Mouse (Mus musculus): Measurements from ENCODE around the gene Ppp1ca. TPM values are rescaled to one million over a fixed set of nuclear protein-coding genes. Genes with fewer than 3 reads are reported as not detected.

Gene Ppp1ca
- 1,050 and 1,120 TPM in 2 replicates for polyA plus RNA-seq (2015; fragmentation: Nextera tagmentation; extraction: Ambion mirVana)

DNA sequence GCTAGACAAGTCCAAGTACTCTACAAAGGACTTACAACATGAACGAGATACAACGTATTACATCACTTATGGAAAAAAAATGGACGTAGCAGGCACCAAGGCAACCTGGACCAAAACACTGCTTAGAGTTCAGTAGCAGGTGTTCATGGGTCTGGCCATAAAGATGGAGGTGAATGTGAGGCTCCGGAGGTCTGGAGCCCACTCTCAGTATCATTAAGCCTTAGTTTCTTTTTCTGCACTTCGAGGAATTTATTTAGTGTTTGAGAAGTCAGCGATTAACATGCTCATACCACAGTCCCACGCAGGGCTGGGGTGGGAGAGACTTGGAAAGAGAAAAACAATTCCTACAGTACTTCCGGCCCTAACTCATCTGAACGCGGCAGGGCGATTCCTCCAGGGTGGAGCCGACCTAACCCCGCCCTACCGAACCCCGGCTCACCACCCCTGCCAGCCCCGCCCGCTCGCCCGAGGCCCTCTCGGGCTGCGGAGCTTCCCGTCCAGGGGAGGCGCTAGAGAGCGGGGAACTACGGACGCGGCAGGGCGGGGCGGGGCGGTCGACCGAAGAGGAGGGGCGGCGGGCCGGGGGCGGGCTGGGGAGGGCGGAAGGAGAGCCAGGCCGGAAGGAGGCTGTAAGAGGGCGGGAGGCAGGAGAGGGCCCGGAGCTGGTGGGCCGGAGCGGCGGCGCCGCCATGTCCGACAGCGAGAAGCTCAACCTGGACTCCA is at the start of gene Ppp1ca:
TSS of gene Ppp1ca (plus strand) at position 538 of the 723 bp plus-strand sequence.
- Histone ChIP-seq H3K4me3 (ENCODE audit: low read length) (peak within 1 kb of the TSS; percentile 83), H3K36me3 (ENCODE audit: insufficient read depth, low read length) (peaks cover 33% of the 10 kb centered on the region), H3K4me1 (ENCODE audit: insufficient read depth, low read length) (peaks cover 47% of the 10 kb centered on the region), H3K9ac (replicated peaks; ENCODE audit: low read length) (peak within 1 kb of the TSS; percentile 96), H3K9me3 (ENCODE audit: low read length) (no peaks in the 10 kb centered on the region), H3K27ac (ENCODE audit: low read length) (peak within 1 kb of the TSS; percentile 97), H3K4me2 (replicated peaks; ENCODE audit: low read depth, low read length) (peak within 1 kb of the TSS; percentile 91), H3K27me3 (ENCODE audit: insufficient read depth, low read length) (no peaks in the 10 kb centered on the region)
- 3% methylated on average over 32 of the region's 47 CpGs for WGBS
- ATAC-seq (ENCODE audit: low FRiP score, low TSS enrichment): peak; percentile 95

DNA sequence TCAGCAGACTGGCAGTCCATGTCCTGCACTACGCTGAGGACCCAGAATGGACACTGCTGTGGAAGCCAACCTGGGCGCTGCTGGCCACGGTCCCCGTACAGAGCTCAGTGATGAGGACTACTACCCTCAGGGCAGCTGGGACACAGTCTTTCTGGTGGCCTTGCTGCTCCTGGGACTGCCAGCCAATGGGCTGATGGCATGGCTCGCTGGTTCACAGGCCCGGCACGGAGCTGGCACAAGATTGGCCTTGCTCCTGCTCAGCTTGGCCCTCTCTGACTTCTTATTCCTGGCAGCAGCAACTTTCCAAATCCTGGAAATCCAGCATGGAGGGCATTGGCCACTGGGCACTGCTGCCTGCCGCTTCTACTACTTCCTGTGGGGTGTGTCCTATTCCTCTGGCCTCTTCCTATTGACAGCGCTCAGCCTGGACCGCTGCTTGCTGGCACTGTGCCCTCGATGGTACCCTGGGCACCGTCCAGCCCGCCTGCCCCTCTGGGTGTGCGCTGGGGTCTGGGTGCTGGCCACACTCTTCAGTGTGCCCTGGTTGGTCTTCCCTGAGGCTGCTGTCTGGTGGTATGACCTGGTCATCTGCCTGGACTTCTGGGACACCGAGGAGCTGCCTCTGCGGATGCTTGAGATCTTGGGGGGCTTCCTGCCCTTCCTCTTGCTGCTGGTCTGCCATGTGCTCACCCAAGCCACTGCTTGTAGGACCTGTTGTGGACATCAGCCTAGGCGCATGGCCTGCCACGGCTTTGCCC is 49.3 kb upstream of the Ppp1ca start:
- WGBS: 89% methylated on average over 18 of the region's 18 CpGs
- H3K36me3 ChIP-seq (ENCODE audit: insufficient read depth, low read length): no peaks in the 10 kb centered on the region
- no peaks in the 10 kb centered on the region for H3K27me3 ChIP-seq (ENCODE audit: insufficient read depth, low read length)
- no peak for ATAC-seq (ENCODE audit: low FRiP score, low TSS enrichment)
- H3K27ac ChIP-seq (ENCODE audit: low read length): no peak overlapping the region
- no peak overlapping the region for H3K4me2 ChIP-seq (replicated peaks; ENCODE audit: low read depth, low read length)
- H3K4me1 ChIP-seq (ENCODE audit: insufficient read depth, low read length): 0 out of 2 replicates have a peak, but pooled peaks cover 3% of the 10 kb centered on the region
- H3K9me3 ChIP-seq (ENCODE audit: low read length): no peaks in the 10 kb centered on the region
- H3K4me3 ChIP-seq (ENCODE audit: low read length): no peak overlapping the region
- no peak overlapping the region for H3K9ac ChIP-seq (replicated peaks; ENCODE audit: low read length)

GRCm38 (mm10) chr19:4143759-4144268 is 48.1 kb upstream of the Ppp1ca start, which contains the start of gene Cabp4:
Cabp4 (minus strand) TSS chr19:4144033.
- H3K4me1 ChIP-seq (ENCODE audit: insufficient read depth, low read length): peaks cover 9% of the 10 kb centered on the region
- H3K27ac ChIP-seq (ENCODE audit: low read length): no peak within 1 kb of the TSS
- no peaks in the 10 kb centered on the region for H3K9me3 ChIP-seq (ENCODE audit: low read length)
- no peaks in the 10 kb centered on the region for H3K36me3 ChIP-seq (ENCODE audit: insufficient read depth, low read length)
- H3K9ac ChIP-seq (replicated peaks; ENCODE audit: low read length): no peak within 1 kb of the TSS
- WGBS: 77% methylated on average over 7 of the region's 7 CpGs
- H3K27me3 ChIP-seq (ENCODE audit: insufficient read depth, low read length): no peaks in the 10 kb centered on the region
- no peak within 1 kb of the TSS for H3K4me3 ChIP-seq (ENCODE audit: low read length)
- H3K4me2 ChIP-seq (replicated peaks; ENCODE audit: low read depth, low read length): no peak within 1 kb of the TSS
- no peak for ATAC-seq (ENCODE audit: low FRiP score, low TSS enrichment)

GRCm38 (mm10) chr19:4144550-4145498 is 47.0 kb upstream of the Ppp1ca start:
- H3K4me2 ChIP-seq (replicated peaks; ENCODE audit: low read depth, low read length): no peak overlapping the region
- no peak overlapping the region for H3K9ac ChIP-seq (replicated peaks; ENCODE audit: low read length)
- H3K27me3 ChIP-seq (ENCODE audit: insufficient read depth, low read length): no peaks in the 10 kb centered on the region
- ATAC-seq (ENCODE audit: low FRiP score, low TSS enrichment): no peak
- H3K36me3 ChIP-seq (ENCODE audit: insufficient read depth, low read length): no peaks in the 10 kb centered on the region
- H3K9me3 ChIP-seq (ENCODE audit: low read length): no peaks in the 10 kb centered on the region
- H3K27ac ChIP-seq (ENCODE audit: low read length): no peak overlapping the region
- no peak overlapping the region for H3K4me3 ChIP-seq (ENCODE audit: low read length)
- H3K4me1 ChIP-seq (ENCODE audit: insufficient read depth, low read length): peaks cover 19% of the 10 kb centered on the region
- 74% methylated on average over 16 of the region's 16 CpGs for WGBS

DNA sequence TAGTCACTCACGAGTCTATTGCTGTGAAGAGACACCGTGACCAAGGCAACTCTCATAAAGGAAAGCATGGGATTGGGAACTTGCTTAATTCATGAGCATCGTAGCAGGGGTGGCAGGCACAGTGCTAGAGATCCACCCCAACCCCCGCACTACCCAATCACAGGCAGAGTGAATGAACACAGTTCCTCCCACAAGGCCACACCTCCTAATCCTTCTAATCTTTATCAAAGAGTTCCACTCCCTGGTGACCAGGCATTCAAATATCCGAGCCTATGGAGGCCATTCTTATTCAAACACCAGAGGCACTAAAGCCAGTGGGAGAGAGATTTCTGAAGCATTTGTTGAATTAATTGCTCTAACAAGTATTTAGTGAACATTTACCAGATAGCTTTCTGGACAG is 45.9 kb upstream of the Ppp1ca start:
- Histone ChIP-seq H3K9ac (replicated peaks; ENCODE audit: low read length) (no peak overlapping the region), H3K4me2 (replicated peaks; ENCODE audit: low read depth, low read length) (no peak overlapping the region), H3K4me1 (ENCODE audit: insufficient read depth, low read length) (peaks cover 28% of the 10 kb centered on the region), H3K27ac (ENCODE audit: low read length) (no peak overlapping the region), H3K4me3 (ENCODE audit: low read length) (no peak overlapping the region), H3K9me3 (ENCODE audit: low read length) (no peaks in the 10 kb centered on the region), H3K36me3 (ENCODE audit: insufficient read depth, low read length) (peaks cover 4% of the 10 kb centered on the region; the same call in 1 of the 2 replicates), H3K27me3 (ENCODE audit: insufficient read depth, low read length) (no peaks in the 10 kb centered on the region)
- WGBS: 95% methylated on average over 5 of the region's 5 CpGs
- ATAC-seq (ENCODE audit: low FRiP score, low TSS enrichment): no peak

DNA sequence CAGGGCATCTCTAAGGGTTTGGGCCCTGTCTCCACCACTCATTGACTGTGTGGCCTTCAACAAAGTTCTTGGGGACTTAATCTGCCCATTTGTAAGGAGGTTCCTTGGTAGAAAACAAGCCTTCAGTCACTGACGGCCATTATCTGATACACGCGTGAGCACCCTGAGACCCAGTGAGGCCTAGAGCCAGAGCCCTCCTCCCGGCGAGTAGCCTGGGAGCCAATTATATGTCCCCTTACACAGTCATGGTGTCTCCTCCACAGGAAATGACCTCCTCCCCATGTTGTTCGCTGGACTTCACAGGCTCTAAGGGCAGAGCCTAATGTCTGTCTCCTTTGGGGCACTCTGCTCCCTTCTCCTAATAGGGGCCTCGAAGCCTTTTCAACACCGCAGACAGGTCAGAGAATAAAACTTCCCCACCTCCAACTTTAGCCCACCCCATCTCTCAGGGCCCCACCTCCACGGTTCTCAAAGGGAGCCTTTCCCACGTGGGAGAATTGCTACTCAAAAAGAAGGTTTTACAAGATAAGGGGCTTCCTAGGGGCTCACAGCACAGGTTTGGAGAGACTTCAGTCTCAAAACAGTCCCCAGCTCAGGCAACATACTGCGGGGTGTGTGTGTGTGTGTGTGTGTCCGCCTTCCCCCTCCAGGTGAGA is 45.4 kb upstream of the Ppp1ca start:
- Histone ChIP-seq H3K4me3 (ENCODE audit: low read length) (no peak overlapping the region), H3K36me3 (ENCODE audit: insufficient read depth, low read length) (peaks cover 8% of the 10 kb centered on the region), H3K9me3 (ENCODE audit: low read length) (no peaks in the 10 kb centered on the region), H3K9ac (replicated peaks; ENCODE audit: low read length) (no peak overlapping the region), H3K27me3 (ENCODE audit: insufficient read depth, low read length) (no peaks in the 10 kb centered on the region), H3K4me2 (replicated peaks; ENCODE audit: low read depth, low read length) (no peak overlapping the region), H3K27ac (ENCODE audit: low read length) (no peak overlapping the region), H3K4me1 (ENCODE audit: insufficient read depth, low read length) (peaks cover 28% of the 10 kb centered on the region)
- no peak for ATAC-seq (ENCODE audit: low FRiP score, low TSS enrichment)
- WGBS: 65% methylated on average over 12 of the region's 12 CpGs

DNA sequence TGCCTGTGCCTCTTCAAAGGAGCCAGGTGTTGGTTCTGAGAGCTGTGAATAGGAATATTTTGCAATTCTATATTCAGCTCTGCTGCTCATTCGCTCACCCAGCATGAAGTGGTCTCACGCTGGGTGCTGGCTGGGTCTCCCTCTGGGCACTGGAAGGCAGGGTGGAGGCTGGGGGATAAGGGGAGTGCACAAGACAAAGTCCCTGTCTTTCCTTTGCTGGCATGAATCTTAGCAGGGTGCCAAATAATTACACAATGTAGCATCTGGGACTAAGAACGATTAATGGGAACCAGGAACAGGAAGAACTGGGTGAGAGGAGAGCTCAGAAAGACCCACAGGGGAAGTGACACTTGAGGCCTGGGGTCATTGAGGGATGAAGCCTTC is 44.9 kb upstream of the Ppp1ca start:
- no peak overlapping the region for H3K4me2 ChIP-seq (replicated peaks; ENCODE audit: low read depth, low read length)
- WGBS: 69% methylated on average over 3 of the region's 3 CpGs
- ATAC-seq (ENCODE audit: low FRiP score, low TSS enrichment): no peak
- H3K27ac ChIP-seq (ENCODE audit: low read length): no peak overlapping the region
- H3K4me1 ChIP-seq (ENCODE audit: insufficient read depth, low read length): peaks cover 28% of the 10 kb centered on the region
- no peaks in the 10 kb centered on the region for H3K27me3 ChIP-seq (ENCODE audit: insufficient read depth, low read length)
- no peak overlapping the region for H3K9ac ChIP-seq (replicated peaks; ENCODE audit: low read length)
- no peaks in the 10 kb centered on the region for H3K9me3 ChIP-seq (ENCODE audit: low read length)
- no peak overlapping the region for H3K4me3 ChIP-seq (ENCODE audit: low read length)
- H3K36me3 ChIP-seq (ENCODE audit: insufficient read depth, low read length): peaks cover 8% of the 10 kb centered on the region

DNA sequence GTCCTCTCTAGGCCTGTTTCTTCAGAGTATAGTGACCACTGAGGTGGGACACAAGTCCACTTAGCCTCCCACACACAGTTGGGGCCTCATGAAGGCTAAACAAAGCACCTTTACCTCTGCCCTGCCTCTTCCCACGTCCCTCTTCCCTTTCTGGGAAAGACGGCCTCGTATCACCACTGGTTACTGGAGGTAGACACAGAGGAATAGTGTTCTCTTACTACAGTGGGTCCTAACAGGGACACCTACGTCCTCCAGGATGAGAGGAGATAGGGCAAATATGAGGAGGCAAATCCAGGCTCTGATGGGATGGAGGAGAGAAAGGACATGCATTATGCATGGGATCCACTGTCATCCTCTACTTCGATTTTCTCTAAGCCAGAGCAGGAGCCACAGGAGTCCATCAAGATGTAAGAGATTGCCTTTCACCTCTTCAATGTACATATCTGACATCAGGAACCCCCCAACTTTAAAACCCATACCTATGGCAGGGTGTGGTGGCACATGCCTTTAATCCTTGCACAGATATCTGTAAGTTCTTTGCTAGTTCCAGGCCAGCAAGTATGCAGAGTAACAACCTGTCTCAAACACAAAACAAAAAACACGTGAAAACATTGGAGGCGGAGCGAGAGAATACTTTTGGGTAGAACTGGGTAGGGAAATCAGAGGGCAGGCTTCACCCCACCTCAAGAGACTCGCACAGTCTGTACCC is 43.9 kb upstream of the Ppp1ca start:
- ATAC-seq (ENCODE audit: low FRiP score, low TSS enrichment): peak; percentile 2; the same call in 1 of the 2 replicates
- Histone ChIP-seq H3K9me3 (ENCODE audit: low read length) (no peaks in the 10 kb centered on the region), H3K27me3 (ENCODE audit: insufficient read depth, low read length) (no peaks in the 10 kb centered on the region), H3K4me1 (ENCODE audit: insufficient read depth, low read length) (peaks cover 25% of the 10 kb centered on the region), H3K27ac (ENCODE audit: low read length) (peak overlapping the region; percentile 42), H3K36me3 (ENCODE audit: insufficient read depth, low read length) (peaks cover 8% of the 10 kb centered on the region), H3K4me3 (ENCODE audit: low read length) (peak overlapping the region; percentile 84), H3K4me2 (replicated peaks; ENCODE audit: low read depth, low read length) (peak overlapping the region; percentile 91), H3K9ac (replicated peaks; ENCODE audit: low read length) (peak overlapping the region; percentile 63; the same call in 1 of the 2 replicates)
- WGBS: 34% methylated on average over 9 of the region's 9 CpGs

Measured in kidney, embryonic 16.5 days (tissue).